Mouse (Mus musculus) liver, postnatal 0 days (tissue): ENCODE measurements around the gene Nos1. TPM values are rescaled to one million over a fixed set of nuclear protein-coding genes. Genes with fewer than 3 reads are reported as not detected.

ENCODE experiments used
- ATAC-seq: fragments of 200-750 bp; cut with Nextera tagmentation; 2 replicates; pipeline ENCODE4 v1.8.0; 2017; ENCODE audit warnings: mild to moderate bottlenecking, moderate library complexity
- DNase-seq: peaks from one replicate; pipeline ENCODE4 v3.0.0-alpha.2; 2016
- H3K27ac ChIP-seq: fragments of 300-500 bp; sonication (generic); 2 replicates; pipeline ENCODE4 v1.5.1; 2014; ENCODE audit warnings: antibody characterized with exemption, moderate library complexity, mild to moderate bottlenecking, low read depth
- H3K27me3 ChIP-seq: fragments of 300-500 bp; sonication (generic); 2 replicates; pipeline ENCODE4 v1.6.1; 2014; ENCODE audit warnings: low read length, control low read depth, mixed read lengths; ENCODE audit not compliant: insufficient read depth
- H3K36me3 ChIP-seq: fragments of 300-500 bp; sonication (generic); replicated peaks from 2 replicates; pipeline ENCODE4 v1.6.1; 2014; ENCODE audit warnings: mild to moderate bottlenecking, control low read depth, low read length, moderate library complexity, mixed read lengths; ENCODE audit not compliant: insufficient read depth
- H3K4me1 ChIP-seq: fragments of 300-500 bp; sonication (generic); 2 replicates; pipeline ENCODE4 v1.6.1; 2014; ENCODE audit warnings: antibody characterized with exemption, mild to moderate bottlenecking, control low read depth; ENCODE audit not compliant: insufficient read depth
- H3K4me2 ChIP-seq: fragments of 300-500 bp; sonication (generic); 2 replicates; pipeline ENCODE4 v1.6.1; 2014; ENCODE audit warnings: low read depth, mild to moderate bottlenecking, low read length, moderate library complexity, mixed read lengths
- H3K4me3 ChIP-seq: fragments of 300-500 bp; sonication (generic); 2 replicates; pipeline ENCODE4 v1.5.1; 2014; ENCODE audit warnings: low read depth, low read length
- H3K9ac ChIP-seq: fragments of 300-500 bp; sonication (generic); replicated peaks from 2 replicates; pipeline ENCODE4 v1.6.1; 2014; ENCODE audit warnings: mild to moderate bottlenecking, moderate library complexity
- H3K9me3 ChIP-seq: fragments of 300-500 bp; sonication (generic); 2 replicates; pipeline ENCODE4 v1.6.1; 2016; ENCODE audit warnings: mild to moderate bottlenecking, control low read depth, low read length, mixed read lengths
- CTCF ChIP-seq: sonication (generic); IDR thresholded peaks from 2 replicates; pipeline ENCODE4 v1.5.1; 2016; ENCODE audit warnings: antibody characterized with exemption, low read depth
- EP300 ChIP-seq: IDR thresholded peaks from 2 replicates; pipeline ENCODE4 v1.6.1; 2016; ENCODE audit warnings: antibody characterized with exemption, low read depth, mild to moderate bottlenecking
- WGBS: fragments of 180-500 bp; shearing (Covaris S2); extraction: QIAGEN DNeasy Blood & Tissue Kit; methylation state at CpG from one replicate; pipeline ENCODE4 v1.1.7; 2014; ENCODE audit not compliant: insufficient replicate concordance; 5-methylcytosine and 5-hydroxymethylcytosine counted together
- polyA plus RNA-seq: library from polyadenylated mRNA; unstranded; fragments of >200 nt; fragmentation: Nextera tagmentation; extraction: Ambion mirVana; gene quantifications from 2 replicates; pipeline ENCODE4 v1.2.1, GENCODE M21; 2015

Gene Nos1
- polyA plus RNA-seq, 1 experiment from 2014 or later: not detected

GRCm38 (mm10) chr5:117997434-117997970, 216.7 kb downstream of the Nos1 start:
- DNase-seq (no peak), ATAC-seq (peak; percentile 57)
- Histone ChIP-seq H3K4me1 (0 out of 2 replicates have a peak, but pooled peaks cover 5% of the 10 kb centered on the region), H3K4me2 (no peak overlapping the region), H3K9me3 (no peaks in the 10 kb centered on the region), H3K27me3 (no peaks in the 10 kb centered on the region), H3K4me3 (no peak overlapping the region), H3K36me3 (peaks cover 56% of the 10 kb centered on the region), H3K27ac (no peak overlapping the region), H3K9ac (no peak overlapping the region)
- no peak for TF ChIP-seq EP300
- no peak for TF ChIP-seq CTCF
- WGBS: 54% methylated on average over 10 of the region's 10 CpGs

- Histone ChIP-seq H3K27me3 (no peaks in the 10 kb centered on the region), H3K4me3 (no peak overlapping the region), H3K4me2 (no peak overlapping the region), H3K27ac (no peak overlapping the region), H3K9me3 (no peaks in the 10 kb centered on the region), H3K9ac (no peak overlapping the region), H3K4me1 (0 out of 2 replicates have a peak, but pooled peaks cover 5% of the 10 kb centered on the region), H3K36me3 (peaks cover 60% of the 10 kb centered on the region)
- WGBS: 82% methylated on average over 7 of the region's 7 CpGs
- ATAC-seq: no peak
- no peak for DNase-seq
- TF ChIP-seq EP300 (no peak), CTCF (no peak)
These were observed 218.2 kb downstream of the Nos1 start for GRCm38 (mm10) chr5:117999061-117999460.

GRCm38 (mm10) chr5:117999584-117999983, 218.8 kb downstream of the Nos1 start:
- Histone ChIP-seq H3K27me3 (no peaks in the 10 kb centered on the region), H3K4me2 (no peak overlapping the region), H3K4me1 (0 out of 2 replicates have a peak, but pooled peaks cover 5% of the 10 kb centered on the region), H3K9me3 (no peaks in the 10 kb centered on the region), H3K4me3 (no peak overlapping the region), H3K36me3 (peaks cover 55% of the 10 kb centered on the region), H3K27ac (no peak overlapping the region), H3K9ac (no peak overlapping the region)
- 84% methylated on average over 11 of the region's 11 CpGs for WGBS
- ATAC-seq (no peak), DNase-seq (no peak)
- TF ChIP-seq CTCF: no peak
- no peak for TF ChIP-seq EP300

- H3K4me2 ChIP-seq: no peak overlapping the region
- H3K27me3 ChIP-seq: no peaks in the 10 kb centered on the region
- H3K9ac ChIP-seq: no peak overlapping the region
- no peak for TF ChIP-seq EP300
- peak; percentile 88 for TF ChIP-seq CTCF
- peak; percentile 73 for DNase-seq
- H3K9me3 ChIP-seq: no peaks in the 10 kb centered on the region
- no peak overlapping the region for H3K27ac ChIP-seq
- 42% methylated on average over 9 of the region's 9 CpGs for WGBS
- H3K4me3 ChIP-seq: no peak overlapping the region
- no peaks in the 10 kb centered on the region for H3K4me1 ChIP-seq
- peak; percentile 46 for ATAC-seq
- peaks cover 48% of the 10 kb centered on the region for H3K36me3 ChIP-seq
These were observed 221.2 kb downstream of the Nos1 start for GRCm38 (mm10) chr5:118002059-118002458.

- Histone ChIP-seq H3K36me3 (peaks cover 40% of the 10 kb centered on the region), H3K4me3 (no peak overlapping the region), H3K27me3 (no peaks in the 10 kb centered on the region), H3K4me2 (no peak overlapping the region), H3K4me1 (no peaks in the 10 kb centered on the region), H3K9ac (no peak overlapping the region), H3K9me3 (no peaks in the 10 kb centered on the region), H3K27ac (no peak overlapping the region)
- peak; percentile 84 for TF ChIP-seq CTCF
- no peak for TF ChIP-seq EP300
- DNase-seq (peak; percentile 71), ATAC-seq (no peak)
- 81% methylated on average over 8 of the region's 8 CpGs for WGBS
These were observed 223.8 kb downstream of the Nos1 start for GRCm38 (mm10) chr5:118004619-118005018.

GRCm38 (mm10) chr5:118005728-118006127, 224.9 kb downstream of the Nos1 start:
- WGBS: 69% methylated on average over 1 of the region's 1 CpGs
- Histone ChIP-seq H3K36me3 (peaks cover 40% of the 10 kb centered on the region), H3K4me1 (no peaks in the 10 kb centered on the region)

GRCm38 (mm10) chr5:118008344-118008743, 227.5 kb downstream of the Nos1 start:
- Histone ChIP-seq H3K4me2 (no peak overlapping the region), H3K36me3 (peaks cover 21% of the 10 kb centered on the region), H3K9ac (no peak overlapping the region), H3K27me3 (no peaks in the 10 kb centered on the region), H3K4me1 (no peaks in the 10 kb centered on the region), H3K4me3 (no peak overlapping the region), H3K9me3 (no peaks in the 10 kb centered on the region), H3K27ac (no peak overlapping the region)
- no peak for DNase-seq
- TF ChIP-seq CTCF (no peak), EP300 (no peak)
- no peak for ATAC-seq
- WGBS: 88% methylated on average over 13 of the region's 13 CpGs

More at GRCm38 (mm10) chr5:118005728-118006127, 224.9 kb downstream of the Nos1 start:
- no peak for TF ChIP-seq EP300
- no peak for TF ChIP-seq CTCF
- Histone ChIP-seq H3K4me2 (no peak overlapping the region), H3K9me3 (no peaks in the 10 kb centered on the region), H3K9ac (no peak overlapping the region), H3K27ac (no peak overlapping the region), H3K4me3 (no peak overlapping the region), H3K27me3 (no peaks in the 10 kb centered on the region)
- no peak for ATAC-seq
- DNase-seq: no peak

Other genes starting within 250 kb of the Nos1 start
- gene Fbxo21, start 195.7 kb downstream of the Nos1 start, polyA plus RNA-seq: 29.9 and 33.0 TPM in 2 replicates
- gene Tesc, start 246.7 kb downstream of the Nos1 start, polyA plus RNA-seq: 4.5 and 4.6 TPM in 2 replicates